Mouse (Mus musculus): ENCODE results near the gene D430042O09Rik. TPM values are rescaled to one million over a fixed set of nuclear protein-coding genes. Genes with fewer than 3 reads are reported as not detected.

Gene D430042O09Rik
- total RNA-seq, 2 experiments from 2014 or later = 23.2 to 25.4 TPM

- no peak for DNase-seq
Measured at GRCm38 (mm10) chr7:125806571-125806970, 98.9 kb downstream of the D430042O09Rik start.

- DNase-seq = peak; percentile 23 to 27
Measured at GRCm38 (mm10) chr7:125808210-125808609, 100.5 kb downstream of the D430042O09Rik start.

- no peak for DNase-seq
Measured at GRCm38 (mm10) chr7:125812721-125813120, 105.0 kb downstream of the D430042O09Rik start.

- no peak for DNase-seq
Measured at GRCm38 (mm10) chr7:125815733-125816132, 108.0 kb downstream of the D430042O09Rik start.

- no peak for DNase-seq
Measured at GRCm38 (mm10) chr7:125818301-125818712, 110.6 kb downstream of the D430042O09Rik start.

GRCm38 (mm10) chr7:125820233-125820632, 112.5 kb downstream of the D430042O09Rik start:
- peak in 1 of 2 experiments; percentile 27 for DNase-seq

GRCm38 (mm10) chr7:125826425-125826824, 118.7 kb downstream of the D430042O09Rik start:
- no peak for DNase-seq

GRCm38 (mm10) chr7:125826887-125827286, 119.2 kb downstream of the D430042O09Rik start:
- DNase-seq = no peak

- DNase-seq = no peak
Measured at GRCm38 (mm10) chr7:125827420-125827819, 119.7 kb downstream of the D430042O09Rik start.

GRCm38 (mm10) chr7:125828561-125828960, 120.9 kb downstream of the D430042O09Rik start:
- no peak for DNase-seq

- no peak for DNase-seq
Measured at GRCm38 (mm10) chr7:125829121-125829666, 121.5 kb downstream of the D430042O09Rik start.

- DNase-seq = no peak
Measured at GRCm38 (mm10) chr7:125832767-125833166, 125.1 kb downstream of the D430042O09Rik start.

- peak in 1 of 2 experiments; percentile 10 for DNase-seq
Measured at GRCm38 (mm10) chr7:125833471-125833870, 125.8 kb downstream of the D430042O09Rik start.

GRCm38 (mm10) chr7:125838078-125838742, 130.5 kb downstream of the D430042O09Rik start:
- no peak for DNase-seq

GRCm38 (mm10) chr7:125845611-125846010, 137.9 kb downstream of the D430042O09Rik start:
- DNase-seq = no peak

- no peak for DNase-seq
Measured at GRCm38 (mm10) chr7:125846866-125847527, 139.3 kb downstream of the D430042O09Rik start.

GRCm38 (mm10) chr7:125847528-125847866, 139.8 kb downstream of the D430042O09Rik start:
- no peak for DNase-seq

GRCm38 (mm10) chr7:125859564-125859963, 151.9 kb downstream of the D430042O09Rik start:
- DNase-seq = peak in 1 of 2 experiments; percentile 44

- DNase-seq = peak in 1 of 2 experiments; percentile 50
Measured at GRCm38 (mm10) chr7:125860421-125860820, 152.7 kb downstream of the D430042O09Rik start.

GRCm38 (mm10) chr7:125864026-125864425, 156.3 kb downstream of the D430042O09Rik start:
- DNase-seq = no peak

- peak; percentile 65 to 69 for DNase-seq
Measured at GRCm38 (mm10) chr7:125865234-125865633, 157.5 kb downstream of the D430042O09Rik start.

- DNase-seq = no peak
Measured at GRCm38 (mm10) chr7:125868570-125868969, 160.9 kb downstream of the D430042O09Rik start.
